In the genomic region with DNA sequence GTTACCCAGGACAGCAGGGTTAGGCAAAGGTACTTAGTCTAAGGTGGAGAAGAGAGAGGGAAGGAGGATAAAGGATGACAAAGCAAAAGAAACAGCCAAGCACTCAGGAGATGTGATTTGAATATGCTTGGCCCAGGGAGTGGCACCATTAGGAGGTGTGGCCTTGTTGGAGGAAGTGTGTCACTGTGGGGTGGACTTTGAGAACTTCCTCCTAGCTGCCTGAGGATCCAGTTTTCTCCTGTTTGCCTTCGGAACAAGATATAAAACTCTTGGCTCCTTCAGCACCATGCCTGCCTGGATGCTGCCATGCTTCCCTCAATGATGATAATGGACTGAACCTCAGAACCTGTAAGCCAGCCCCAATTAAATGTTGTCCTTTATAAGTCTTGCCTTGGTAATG, we compare ENCODE assay signal across 10 mouse cellular contexts. TPM values are rescaled to one million over a fixed set of nuclear protein-coding genes. Genes with fewer than 3 reads are reported as not detected.
A peak's percentile ranks its signal among the peaks of the same experiment; 100 is the strongest.
DNase-seq lines count a peak whose midpoint lies in the region; ATAC-seq and TF ChIP-seq lines count a peak whose summit lies in the region.
"Not testable (repeated sequence)": the region's sequence is repeated elsewhere in the genome, so short reads cannot be mapped to it uniquely, and the experiment has no call there.
"Had no signal": no experiment of that assay in that cellular context is flagged by ENCODE, and none has a peak within 500 bp of the region (broad histone marks: within the 10 kb centered on the region; RNA-seq: fewer than 3 reads in every experiment).

No protein-coding gene starts in this region.

- not testable (repeated sequence) for H3K36me3 ChIP-seq in intestine, embryonic 15.5 days; intestine, postnatal 0 days (ENCODE audit: control insufficient read depth, insufficient read depth); small intestine, adult 2 months (ENCODE audit: control insufficient read depth, insufficient read depth, low read length); stomach, postnatal 0 days (ENCODE audit: control insufficient read depth, insufficient read depth, low read length)

- TF ChIP-seq CTCF in intestine, postnatal 0 days (IDR thresholded peaks at IDR 0.05; ENCODE audit: low read depth); small intestine, adult 2 months (IDR thresholded peaks at IDR 0.05; ENCODE audit: extremely low read depth, insufficient read length, insufficient replicate concordance, low read depth, low read length); stomach, postnatal 0 days (IDR thresholded peaks at IDR 0.05; ENCODE audit: low read depth): not testable (repeated sequence)

- not testable (repeated sequence) for H3K4me2 ChIP-seq in intestine, embryonic 15.5 days (replicated peaks); stomach, postnatal 0 days (replicated peaks; ENCODE audit: low read depth)
- 0 out of 2 replicates have a peak overlapping the region, but pooled peaks have one; percentile 21 for H3K4me2 ChIP-seq in intestine, postnatal 0 days (replicated peaks; ENCODE audit: low read depth)

- TF ChIP-seq POLR2A in small intestine, adult 2 months (IDR thresholded peaks at IDR 0.05; ENCODE audit: low read depth, low read length) = not testable (repeated sequence)

- not testable (repeated sequence) for H3K27ac ChIP-seq in intestine, embryonic 15.5 days; intestine, postnatal 0 days (ENCODE audit: low read depth, low read length); stomach, postnatal 0 days (replicated peaks)
- H3K27ac ChIP-seq in small intestine, adult 2 months (ENCODE audit: insufficient read depth, low read depth, low read length) = peak overlapping the region; percentile 54

- H3K9ac ChIP-seq in intestine, embryonic 15.5 days; intestine, postnatal 0 days (ENCODE audit: low read depth, low read length); stomach, postnatal 0 days (ENCODE audit: low read length): not testable (repeated sequence)

- ATAC-seq in intestine, embryonic 15.5 days = peak; percentile 76
- ATAC-seq in intestine, postnatal 0 days = peak; percentile 76
- peak; percentile 63 for ATAC-seq in megakaryocyte, adult 5-6 weeks (ENCODE audit: poor library complexity, severe bottlenecking)
- peak; percentile 89 for ATAC-seq in stomach, postnatal 0 days (ENCODE audit: low FRiP score, low TSS enrichment)

- not testable (repeated sequence) for H3K9me3 ChIP-seq in intestine, embryonic 15.5 days; intestine, postnatal 0 days (ENCODE audit: control insufficient read depth); stomach, postnatal 0 days (ENCODE audit: control insufficient read depth, low read length)

- H3K4me3 ChIP-seq in intestine, embryonic 15.5 days (replicated peaks); intestine, postnatal 0 days (ENCODE audit: low read depth, low read length); small intestine, adult 2 months (ENCODE audit: low read depth, low read length); stomach, postnatal 0 days (ENCODE audit: low read depth, low read length): not testable (repeated sequence)

- TF ChIP-seq EP300 in stomach, postnatal 0 days (optimal IDR thresholded peaks at IDR 0.05) = not testable (repeated sequence)

- H3K4me1 ChIP-seq in intestine, embryonic 15.5 days (replicated peaks); intestine, postnatal 0 days (replicated peaks; ENCODE audit: control insufficient read depth, insufficient read depth, low read length); stomach, postnatal 0 days (replicated peaks; ENCODE audit: control insufficient read depth, insufficient read depth): not testable (repeated sequence)
- H3K4me1 ChIP-seq in small intestine, adult 2 months (ENCODE audit: control insufficient read depth, insufficient read depth, insufficient read length, low read length) = peaks cover 10% of the 10 kb centered on the region

- DNase-seq in A20 (ENCODE audit: low read depth, low spot score) (peak; percentile 48), R1 (ENCODE audit: low read depth, low spot score) (peak; percentile 4)
- peak; percentile 34 for DNase-seq in stomach, postnatal 0 days (ENCODE audit: low spot score)

- 82% methylated on average over 1 of the region's 1 CpGs for WGBS in intestine, embryonic 15.5 days
- WGBS in intestine, postnatal 0 days = 52% methylated on average over 1 of the region's 1 CpGs
- WGBS in small intestine, adult 2 months = 19% methylated on average over 1 of the region's 1 CpGs
- 56% methylated on average over 1 of the region's 1 CpGs for WGBS in stomach, postnatal 0 days

- not testable (repeated sequence) for H3K27me3 ChIP-seq in intestine, embryonic 15.5 days (replicated peaks); intestine, postnatal 0 days (replicated peaks; ENCODE audit: control insufficient read depth, insufficient read depth, low read length); small intestine, adult 2 months (ENCODE audit: control insufficient read depth, insufficient read depth, low read length); stomach, postnatal 0 days (ENCODE audit: control insufficient read depth, insufficient read depth, low read length)

RNA-seq across cellular contexts. Expression of gene Abcc8, which starts 10.9 kb away (rescaled TPM):
- 7.6 and 8.1 TPM in 2 replicates for polyA plus RNA-seq in intestine, embryonic 15.5 days (2015; fragmentation: Nextera tagmentation; extraction: Ambion mirVana)
- polyA plus RNA-seq in intestine, postnatal 0 days (2015; fragmentation: Nextera tagmentation; extraction: Ambion mirVana) = 0.95 and 1.8 TPM in 2 replicates
- not detected in 2 replicates for total RNA-seq in megakaryocyte, adult 5-6 weeks (2015)
- 0.04 TPM in 1 of 2 replicates, not detected in the other for total RNA-seq in megakaryocyte, adult 5-6 weeks (2017)
- polyA plus RNA-seq in small intestine, adult 2 months (2012; rRNA removed) = 1.3 and 2.4 TPM in 2 replicates
- polyA plus RNA-seq in stomach, postnatal 0 days (2015; fragmentation: Nextera tagmentation; extraction: Ambion mirVana) = 3.6 and 4.0 TPM in 2 replicates
- polyA plus RNA-seq: C2C12, G1E, Patski had no signal
